Mouse (Mus musculus) T-cell, adult 2 months (primary cell): Measurements from ENCODE around the gene Tm6sf1.

Source experiments
- DNase-seq: peaks from one replicate; pipeline ENCODE4 v3.0.0; 2022; ENCODE audit warnings: low spot score

The Tm6sf1 gene

DNA sequence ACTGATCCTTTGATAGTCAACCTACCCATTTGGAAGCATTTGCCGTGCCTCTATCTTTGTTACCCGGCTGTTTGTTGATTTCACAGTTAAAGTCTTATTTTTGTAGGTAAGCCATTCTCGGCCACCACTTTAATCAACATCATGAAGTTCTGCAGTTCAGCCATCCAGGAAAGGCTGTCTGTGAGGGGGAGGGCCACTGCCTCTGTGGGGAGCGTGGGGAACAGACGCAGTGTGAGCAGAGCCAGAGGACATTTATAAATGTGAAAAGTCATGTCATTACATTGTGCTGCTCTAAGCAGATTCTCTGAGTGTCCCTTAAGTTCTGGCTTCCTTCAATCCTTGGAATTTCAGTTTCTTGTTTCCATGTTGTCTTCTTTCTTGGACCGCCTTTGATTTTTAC is 8.6 kb upstream of the Tm6sf1 start:
- DNase-seq: no peak

DNA sequence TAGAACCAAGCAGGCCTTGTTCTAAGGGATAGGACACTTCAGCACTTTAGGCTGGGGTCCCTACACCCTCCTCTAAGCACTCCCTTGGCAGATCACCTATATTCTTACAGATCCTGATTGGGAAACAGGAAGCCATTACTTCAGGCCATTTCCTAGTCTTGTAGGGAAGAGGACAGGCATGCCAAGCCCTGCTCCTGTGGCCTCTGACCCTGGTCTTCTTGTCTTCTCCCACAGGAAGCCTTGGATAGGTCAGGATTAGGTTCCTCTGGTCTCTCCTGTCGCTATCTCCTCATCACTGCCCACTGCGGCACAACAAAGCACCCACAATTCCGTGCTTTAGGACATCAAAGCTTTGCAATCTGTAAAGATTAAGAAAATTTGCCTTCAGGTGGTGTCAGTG is 7.1 kb upstream of the Tm6sf1 start:
- DNase-seq: no peak

GRCm38 (mm10) chr7:81854568-81855307 is 4.1 kb upstream of the Tm6sf1 start:
- DNase-seq: peak; percentile 67

DNA sequence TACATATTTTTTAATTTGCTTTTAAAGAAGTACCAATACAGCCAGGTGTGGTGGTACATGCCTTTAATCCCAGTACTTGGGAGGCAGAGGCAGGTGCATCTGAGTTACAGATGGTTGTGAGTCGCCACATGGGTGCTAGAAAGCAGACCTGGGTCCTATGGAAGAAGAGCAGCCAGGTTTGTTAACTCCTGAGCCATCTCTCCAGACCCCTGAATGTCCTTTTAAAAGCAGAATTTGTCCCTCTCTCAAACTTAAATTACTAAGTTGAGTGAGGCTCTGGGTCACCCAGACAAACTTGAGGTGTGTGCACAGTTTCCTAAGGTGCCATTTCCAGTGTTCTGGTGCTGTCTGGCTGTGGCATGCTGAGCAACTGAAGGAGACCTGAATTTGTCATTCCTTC is 3.1 kb upstream of the Tm6sf1 start, which contains the start of gene Gm10160:
Gm10160 (minus strand) TSS at position 101 of the 400 bp plus-strand sequence.
- DNase-seq: no peak

DNA sequence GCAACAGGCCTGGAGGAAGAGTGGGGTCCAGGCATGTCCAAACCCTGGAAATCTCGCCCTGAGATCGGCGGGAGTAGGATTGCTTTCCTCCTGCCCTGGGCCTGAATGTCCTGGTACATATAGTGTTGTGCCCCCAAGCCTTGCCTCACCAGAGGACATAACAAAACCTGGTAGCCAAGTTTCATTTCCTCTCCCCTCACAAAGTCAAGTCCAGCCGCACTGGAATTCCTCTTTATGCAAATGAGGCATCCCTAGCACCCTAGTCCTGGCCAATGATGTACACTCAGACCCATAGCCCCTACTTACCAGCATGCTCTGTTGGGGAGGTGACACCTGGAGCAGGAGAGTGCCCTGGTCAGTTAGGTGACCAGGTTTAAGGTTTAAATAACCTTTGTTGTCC is 2.6 kb upstream of the Tm6sf1 start:
- DNase-seq: no peak

DNA sequence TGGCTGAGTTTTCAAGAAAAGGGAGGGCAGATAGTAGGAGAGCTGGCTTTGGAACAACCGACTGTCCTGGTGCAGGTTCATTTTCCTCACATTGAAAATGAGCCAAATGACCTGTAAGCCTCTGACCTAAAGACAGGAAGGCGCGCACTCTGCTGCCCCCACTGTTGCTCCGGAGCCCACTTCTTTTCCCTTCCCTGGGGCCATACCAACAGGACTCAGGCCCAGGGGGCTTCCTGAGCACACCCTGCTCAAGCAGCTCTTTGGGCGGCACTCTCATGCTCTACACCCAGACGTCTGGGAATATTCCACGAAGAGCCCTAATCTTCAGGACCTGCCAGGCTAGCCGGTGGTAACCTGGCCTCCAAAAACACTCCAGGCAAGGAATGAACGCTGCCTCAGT is 565 bp upstream of the Tm6sf1 start:
- no peak for DNase-seq

GRCm38 (mm10) chr7:81860071-81860470 is 1.3 kb downstream of the Tm6sf1 start:
- no peak for DNase-seq

DNA sequence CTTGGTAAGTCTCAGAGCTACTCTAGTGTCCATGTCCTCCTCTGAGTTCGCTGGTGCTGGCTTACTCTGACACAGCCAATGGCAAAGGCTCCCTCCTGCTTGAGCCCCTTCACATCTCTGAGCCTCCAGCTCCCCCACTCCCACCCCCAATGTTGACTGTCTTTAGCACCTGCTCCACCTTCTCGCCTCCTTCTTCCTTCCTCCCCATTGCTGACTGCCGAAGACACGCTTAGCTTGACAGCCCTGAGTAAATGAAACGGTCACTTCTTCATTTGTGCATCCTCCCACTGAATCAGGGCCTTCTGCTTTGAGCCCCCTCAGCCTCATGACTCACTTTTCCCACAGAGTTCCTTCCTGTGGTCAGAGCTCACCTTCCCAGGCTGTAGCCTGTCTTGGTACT is 2.2 kb downstream of the Tm6sf1 start:
- DNase-seq: no peak

DNA sequence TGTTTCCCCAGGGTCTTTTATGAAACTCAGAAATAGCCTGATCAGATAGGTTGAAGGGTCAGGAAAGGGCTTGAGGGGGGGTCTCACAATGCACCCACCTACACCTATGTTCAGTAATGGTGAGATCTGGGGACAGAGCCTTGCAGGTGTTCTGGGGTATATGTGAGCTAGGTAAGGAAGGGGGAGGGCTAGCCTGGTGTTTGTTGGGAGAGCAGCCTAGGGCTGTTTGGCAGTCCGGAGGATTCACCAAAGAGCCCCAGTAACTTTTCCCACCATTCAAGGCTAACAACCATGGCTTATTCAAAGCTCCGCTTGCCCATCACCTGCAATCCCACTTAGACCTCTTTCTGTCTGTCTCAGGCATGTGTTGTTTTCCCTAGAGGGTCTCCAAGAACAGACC is 2.7 kb downstream of the Tm6sf1 start:
- DNase-seq: no peak

DNA sequence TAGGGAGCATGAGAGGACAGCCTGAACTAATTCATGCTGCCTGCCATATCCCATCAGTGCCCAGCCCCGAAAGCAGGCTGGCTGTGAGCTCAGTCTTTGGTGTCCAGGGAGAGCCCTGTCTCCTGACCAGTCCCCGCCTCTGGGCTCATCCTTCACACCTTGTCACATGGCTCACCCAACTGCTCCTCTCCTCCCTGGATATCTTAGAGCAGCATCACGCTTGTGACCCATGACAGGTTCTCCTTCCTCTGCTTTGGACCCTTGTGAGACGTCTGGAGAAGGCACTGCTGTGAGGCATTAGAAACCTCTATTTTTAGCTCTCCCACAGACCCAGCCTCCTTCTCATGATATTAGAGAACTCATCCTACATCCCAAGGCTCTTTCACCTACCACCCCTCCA is 3.1 kb downstream of the Tm6sf1 start:
- no peak for DNase-seq

DNA sequence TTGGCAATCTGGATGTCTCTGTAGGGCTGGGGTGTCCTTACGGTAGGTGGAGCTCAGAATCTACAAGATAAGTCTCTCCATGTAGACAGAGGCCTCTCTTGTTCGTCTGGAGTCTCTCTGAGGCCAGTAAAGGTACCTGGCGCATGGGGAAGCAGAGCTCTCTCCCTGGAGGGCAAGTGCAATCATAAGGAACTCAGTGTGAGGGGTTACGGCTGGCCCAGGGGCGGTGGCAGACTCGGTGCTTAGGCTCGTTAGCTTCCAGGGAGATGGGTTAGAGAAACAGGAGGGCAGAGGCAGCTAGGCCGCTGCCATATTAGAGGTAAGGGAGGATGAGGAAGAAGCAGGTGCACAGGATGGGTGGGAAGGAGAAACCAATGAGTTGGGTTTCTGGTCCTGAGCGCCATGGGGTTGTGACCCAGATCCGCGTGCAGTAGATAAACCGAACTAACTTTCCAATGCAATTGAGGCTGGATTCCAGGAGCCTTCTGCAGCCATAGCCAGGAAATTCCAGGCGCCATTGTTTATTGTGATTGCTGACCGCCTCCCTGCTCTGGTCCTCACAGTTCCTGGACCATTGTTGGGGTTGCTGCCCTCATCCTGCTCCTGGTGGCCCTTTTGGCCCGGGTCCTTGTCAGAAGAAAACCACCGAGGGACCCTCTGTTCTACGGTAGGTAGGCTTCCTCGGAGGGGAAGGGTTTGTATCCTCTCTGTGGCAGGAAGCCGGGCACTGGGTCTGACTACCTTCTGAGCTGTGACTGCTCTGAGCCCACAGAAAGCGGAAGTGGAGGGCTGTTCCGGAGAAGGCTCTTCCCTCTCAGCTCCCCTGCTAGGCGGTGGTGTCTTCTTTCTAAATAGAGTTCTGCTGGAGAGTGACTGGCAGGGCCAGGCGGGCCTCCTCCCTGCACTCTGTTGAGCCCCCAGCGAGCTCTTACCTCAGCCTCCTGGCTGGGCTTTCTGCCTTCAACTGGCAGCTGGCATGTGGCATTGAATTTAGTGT is 4.1 kb downstream of the Tm6sf1 start:
- DNase-seq: peak; percentile 84

DNA sequence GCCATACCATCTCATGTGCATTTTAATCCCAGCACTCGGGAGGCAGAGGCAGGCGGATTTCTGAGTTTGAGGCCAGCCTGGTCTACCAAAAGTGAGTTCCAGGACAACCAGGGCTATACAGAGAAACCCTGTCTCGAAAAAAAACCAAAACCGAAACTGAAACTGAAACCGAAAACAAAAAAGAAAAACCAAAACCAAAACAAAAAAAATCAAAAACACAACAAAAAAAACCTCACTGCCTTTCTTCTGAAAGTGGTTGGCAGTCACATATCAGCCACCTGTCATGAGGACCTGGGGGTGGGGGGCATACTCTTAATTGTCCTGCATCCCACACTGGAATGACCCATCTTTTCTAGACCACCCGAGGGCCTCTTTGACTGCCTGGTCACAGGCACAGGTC is 5.8 kb downstream of the Tm6sf1 start:
- no peak for DNase-seq

DNA sequence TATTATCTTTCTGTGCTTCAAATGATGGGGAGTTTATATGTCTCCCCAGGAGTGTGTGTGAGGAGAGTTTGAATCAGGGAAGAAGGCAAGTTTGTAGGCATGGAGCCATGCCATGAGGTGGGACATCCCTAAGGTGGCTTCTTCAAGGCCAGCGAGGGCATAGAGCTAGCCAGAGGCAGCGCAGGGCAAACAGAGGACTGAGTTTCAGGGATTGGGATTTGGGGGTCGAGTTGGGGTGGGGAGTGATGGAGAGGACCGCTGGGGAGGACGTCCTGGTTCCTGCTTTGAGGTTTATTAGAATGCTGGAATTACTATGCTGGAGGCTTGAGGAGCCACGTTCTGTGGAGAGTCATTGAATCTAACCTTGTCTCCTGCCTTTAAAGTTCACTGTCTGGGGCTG is 7.1 kb downstream of the Tm6sf1 start:
- DNase-seq: no peak

- DNase-seq: no peak
These were observed 8.6 kb downstream of the Tm6sf1 start for GRCm38 (mm10) chr7:81867231-81867930.

DNA sequence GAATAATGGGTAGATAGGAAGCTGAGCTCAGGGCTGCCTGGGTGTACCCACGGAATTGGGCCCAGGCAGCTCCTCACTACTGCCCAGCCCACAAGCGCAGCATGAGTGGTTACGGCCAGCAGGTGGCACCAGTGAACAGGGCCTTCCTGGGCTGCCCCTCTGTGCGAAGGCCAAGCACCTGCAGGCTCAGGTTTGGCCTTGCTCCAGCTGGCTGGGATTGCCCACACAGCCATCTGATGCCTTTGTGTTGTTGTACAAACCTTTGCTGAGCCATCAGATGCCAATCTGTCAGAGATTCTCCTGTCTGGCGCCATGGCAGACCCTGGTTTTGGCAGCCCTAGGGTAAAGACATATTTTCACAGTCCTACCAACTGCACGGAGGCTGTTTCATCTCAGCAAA is 9.4 kb downstream of the Tm6sf1 start:
- DNase-seq: peak; percentile 69

GRCm38 (mm10) chr7:81872493-81873013 is 13.8 kb downstream of the Tm6sf1 start:
- DNase-seq: no peak

DNA sequence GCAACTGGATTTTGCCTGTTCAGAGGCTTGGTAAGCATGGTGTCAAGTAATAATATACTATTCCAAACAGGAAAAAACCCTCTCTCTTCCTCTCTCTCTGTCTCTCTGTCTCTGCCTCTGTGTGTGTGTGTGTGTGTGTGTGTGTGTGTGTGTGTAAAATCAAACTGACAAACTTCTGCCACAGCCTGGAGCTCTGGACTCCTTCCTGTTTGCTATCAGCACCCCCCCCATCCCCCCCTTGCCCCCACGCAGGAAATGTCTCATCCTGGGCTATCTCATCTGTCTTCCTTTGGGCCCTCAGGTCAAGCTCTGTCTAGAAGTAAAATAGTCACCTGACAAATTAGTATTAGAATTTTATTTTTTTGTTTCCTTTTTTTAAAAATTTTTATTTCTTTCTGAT is 15.0 kb downstream of the Tm6sf1 start:
- DNase-seq: no peak

- DNase-seq: no peak
These were observed 15.8 kb downstream of the Tm6sf1 start for GRCm38 (mm10) chr7:81874636-81875035.

GRCm38 (mm10) chr7:81875372-81875771 is 16.6 kb downstream of the Tm6sf1 start:
- DNase-seq: no peak

DNA sequence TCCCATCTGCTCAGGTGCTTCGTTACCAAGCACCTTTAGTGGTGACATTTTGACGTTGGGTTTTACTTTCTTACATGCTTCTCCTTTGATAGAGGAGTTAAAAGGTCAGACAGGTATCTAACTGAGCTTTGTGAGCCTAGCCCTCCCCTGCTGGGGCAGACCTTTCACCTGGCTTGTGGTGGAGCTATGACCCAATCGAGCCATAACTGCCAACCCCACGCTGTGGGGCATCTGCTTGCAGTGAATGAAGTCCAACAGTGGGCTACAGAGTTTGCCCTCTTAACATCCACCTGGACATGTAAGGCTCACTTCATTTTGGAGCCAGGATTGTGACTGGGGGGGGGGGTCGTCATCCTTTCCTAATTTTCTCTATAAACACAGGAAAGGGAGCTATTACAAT is 21.5 kb downstream of the Tm6sf1 start:
- no peak for DNase-seq

DNA sequence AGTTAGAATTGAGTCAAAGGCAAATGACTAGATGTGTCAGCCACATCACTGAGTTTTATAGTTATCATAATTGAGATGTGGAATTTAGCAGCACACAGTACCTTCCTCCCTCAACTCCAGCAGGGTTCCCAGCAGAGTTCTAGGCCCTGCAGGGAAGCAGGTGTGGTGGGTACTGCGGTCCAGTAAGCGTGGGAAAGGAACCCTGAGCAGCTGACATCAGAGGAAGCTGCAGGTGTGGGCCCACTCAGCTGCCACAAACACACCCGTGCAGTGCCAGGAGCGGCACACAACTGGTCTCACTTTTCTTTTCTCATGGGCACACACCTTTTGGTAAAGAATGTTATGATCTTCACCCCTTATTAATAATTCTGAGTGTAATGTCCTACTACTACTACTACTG is 22.0 kb downstream of the Tm6sf1 start:
- DNase-seq: no peak

DNA sequence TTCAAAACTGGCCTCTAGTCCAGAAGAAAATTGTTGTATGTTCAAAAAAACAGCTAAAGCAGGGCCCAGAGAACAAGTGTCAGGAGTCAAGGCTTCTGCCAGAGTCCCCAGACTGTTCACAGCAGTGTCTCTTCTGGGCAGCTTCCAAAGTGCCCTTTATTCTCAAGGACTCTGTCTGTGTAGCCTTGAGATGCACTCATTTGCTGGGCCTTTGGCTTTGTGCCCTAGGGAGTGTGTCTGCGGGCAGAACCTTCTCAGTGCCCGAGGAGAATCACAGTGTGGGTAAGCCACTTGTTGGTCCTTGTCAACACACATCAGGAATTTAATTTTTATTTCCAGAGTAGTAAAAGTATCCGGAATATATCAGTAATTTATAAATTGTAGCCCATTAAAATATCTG is 22.8 kb downstream of the Tm6sf1 start:
- no peak for DNase-seq
